Mouse (Mus musculus) liver, embryonic 14.5 days (tissue): ENCODE results near the gene Th. TPM values are rescaled to one million over a fixed set of nuclear protein-coding genes. Genes with fewer than 3 reads are reported as not detected.
A peak's percentile ranks its signal among the peaks of the same experiment; 100 is the strongest.

Experiments used
- ATAC-seq: fragments of 200-750 bp; cut with Nextera tagmentation; 2 replicates; pipeline ENCODE4 v1.8.0; 2017; ENCODE audit warnings: moderate number of reproducible peaks, mild to moderate bottlenecking, moderate library complexity; ENCODE audit not compliant: insufficient read depth
- DNase-seq, 3 experiments: peaks; one replicate each; pipeline ENCODE4 v3.0.0-alpha.2; 2012 to 2013; ENCODE audit warnings: low read depth in 3 of 3, low spot score in 3 of 3
- H3K27ac ChIP-seq: fragments of 300-500 bp; sonication (generic); 2 replicates; pipeline ENCODE4 v1.5.1; 2014; ENCODE audit warnings: moderate library complexity, mild to moderate bottlenecking, control low read depth, inconsistent platforms
- H3K27me3 ChIP-seq: fragments of 300-500 bp; sonication (generic); 2 replicates; pipeline ENCODE4 v1.6.1; 2014; ENCODE audit warnings: mild to moderate bottlenecking, low read length, moderate library complexity; ENCODE audit not compliant: control insufficient read depth, insufficient read depth
- H3K36me3 ChIP-seq: fragments of 300-500 bp; sonication (generic); replicated peaks from 2 replicates; pipeline ENCODE4 v1.6.1; 2014; ENCODE audit warnings: low read depth; ENCODE audit not compliant: control insufficient read depth, insufficient read depth
- H3K4me1 ChIP-seq, 2 experiments: fragments of 200-500 bp in 1 of 2; fragments of 300-500 bp in 1 of 2; sonication (generic) in 1 of 2; replicated peaks; 2 replicates each; pipeline ENCODE4 v1.6.1; 2012 to 2014; ENCODE audit warnings: antibody characterized with exemption in 1 of 2, inconsistent platforms in 1 of 2, low read length in 1 of 2; ENCODE audit not compliant: control insufficient read depth in 2 of 2, insufficient read depth in 2 of 2
- H3K4me2 ChIP-seq: fragments of 300-500 bp; sonication (generic); 2 replicates; pipeline ENCODE4 v1.6.1; 2014; ENCODE audit warnings: low read depth, mild to moderate bottlenecking, control low read depth, moderate library complexity
- H3K4me3 ChIP-seq, 2 experiments: fragments of 200-500 bp in 1 of 2; fragments of 300-500 bp in 1 of 2; sonication (generic) in 1 of 2; 2 replicates each; pipeline ENCODE4 v1.5.1; 2012 to 2014; ENCODE audit warnings: low read depth in 2 of 2, low read length in 2 of 2, mild to moderate bottlenecking in 2 of 2, control low read depth in 1 of 2, inconsistent platforms in 1 of 2, moderate library complexity in 1 of 2; ENCODE audit not compliant: insufficient read depth in 1 of 2
- H3K9ac ChIP-seq: fragments of 300-500 bp; sonication (generic); replicated peaks from 2 replicates; pipeline ENCODE4 v1.6.1; 2014; ENCODE audit warnings: mild to moderate bottlenecking, control low read depth, moderate library complexity
- H3K9me3 ChIP-seq: fragments of 300-500 bp; sonication (generic); 2 replicates; pipeline ENCODE4 v1.6.1; 2016; ENCODE audit warnings: low read length, mixed read lengths; ENCODE audit not compliant: control insufficient read depth
- CTCF ChIP-seq: IDR thresholded peaks from 2 replicates; pipeline ENCODE4 v1.5.1; 2016; ENCODE audit warnings: antibody characterized with exemption, low read depth, control low read depth
- EP300 ChIP-seq: IDR thresholded peaks from 2 replicates; pipeline ENCODE4 v1.6.1; 2016; ENCODE audit warnings: antibody characterized with exemption, low read depth
- WGBS: fragments of 180-500 bp; shearing (Covaris S2); extraction: QIAGEN DNeasy Blood & Tissue Kit; methylation state at CpG from one replicate; pipeline ENCODE4 v1.1.7; 2014; ENCODE audit not compliant: insufficient replicate concordance; 5-methylcytosine and 5-hydroxymethylcytosine counted together
- polyA plus RNA-seq, 2 experiments: library from polyadenylated mRNA; depleted of rRNA in 1 of 2; stranded (reverse) in 1 of 2; unstranded in 1 of 2; fragments of >200 nt; fragmentation: Nextera tagmentation in 1 of 2; extraction: Ambion mirVana in 1 of 2; gene quantifications; 2 replicates each; pipeline versions ENCODE4 v1.2.1 to v1.2.3; 2012 to 2014

Th gene
- polyA plus RNA-seq, 2 experiments: 0.01 to 0.08 TPM

GRCm38 (mm10) chr7:142935708-142936107, 4.8 kb upstream of the Th start:
- WGBS: 67% methylated on average over 14 of the region's 14 CpGs
- no peaks in the 10 kb centered on the region for H3K36me3 ChIP-seq
- H3K4me2 ChIP-seq: no peak overlapping the region
- H3K4me1 ChIP-seq: no peaks in the 10 kb centered on the region; a peak in 2 of 4 replicates
- H3K4me3 ChIP-seq: no peak overlapping the region
- H3K9me3 ChIP-seq: no peaks in the 10 kb centered on the region
- no peaks in the 10 kb centered on the region for H3K27me3 ChIP-seq
- no peak overlapping the region for H3K9ac ChIP-seq
- ATAC-seq (no peak), DNase-seq (no peak)
- H3K27ac ChIP-seq: no peak overlapping the region
- TF ChIP-seq EP300: no peak
- no peak for TF ChIP-seq CTCF

DNA sequence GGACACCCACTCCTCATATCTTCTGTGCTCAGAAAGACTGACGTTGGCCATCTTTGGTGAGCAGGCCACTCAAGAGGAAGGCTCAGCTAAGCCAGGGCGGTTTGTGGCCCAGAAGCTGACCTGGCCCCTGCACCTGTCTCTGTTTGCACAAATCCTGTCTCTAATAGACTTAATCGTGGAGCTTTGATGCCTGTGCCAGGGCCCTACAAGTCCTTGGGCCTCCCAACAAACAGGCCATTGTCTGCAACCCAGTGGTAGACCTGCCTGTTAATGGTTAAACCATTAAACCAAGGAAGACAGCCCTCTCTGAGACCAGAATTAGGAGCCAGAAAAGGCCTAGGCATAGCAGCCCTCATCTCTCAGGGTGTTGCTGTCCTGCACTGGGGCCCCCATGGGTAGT, 1.5 kb upstream of the Th start:
- ATAC-seq: no peak
- H3K4me2 ChIP-seq: no peak overlapping the region
- H3K4me3 ChIP-seq: no peak overlapping the region
- no peaks in the 10 kb centered on the region for H3K36me3 ChIP-seq
- no peak for DNase-seq
- TF ChIP-seq CTCF (no peak), EP300 (no peak)
- H3K9me3 ChIP-seq: no peaks in the 10 kb centered on the region
- no peak overlapping the region for H3K9ac ChIP-seq
- no peaks in the 10 kb centered on the region for H3K4me1 ChIP-seq
- WGBS: 29% methylated on average over 3 of the region's 3 CpGs
- no peak overlapping the region for H3K27ac ChIP-seq
- no peaks in the 10 kb centered on the region for H3K27me3 ChIP-seq

DNA sequence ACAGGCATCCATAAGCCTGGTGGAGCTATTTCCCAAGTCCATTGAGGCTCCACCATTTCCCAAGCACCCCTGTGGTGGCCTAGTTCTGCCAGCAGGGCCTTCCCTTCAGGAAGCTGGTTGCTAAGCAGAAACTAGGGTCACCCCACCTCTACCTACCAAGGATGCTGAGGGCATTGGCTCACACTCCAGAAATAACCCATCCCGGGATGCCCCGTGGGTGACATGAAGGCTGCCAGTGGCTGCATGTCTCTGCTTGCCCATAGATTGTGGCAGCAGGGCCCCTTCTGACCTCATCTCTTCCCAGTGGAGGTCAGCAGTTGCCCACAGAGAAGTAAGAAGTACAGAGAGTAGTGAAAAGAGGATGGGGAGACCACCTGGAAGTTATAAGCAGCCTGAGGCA, 1.4 kb downstream of the Th start:
- no peak for ATAC-seq
- Histone ChIP-seq H3K9me3 (no peaks in the 10 kb centered on the region), H3K27me3 (no peaks in the 10 kb centered on the region), H3K4me1 (no peaks in the 10 kb centered on the region), H3K36me3 (no peaks in the 10 kb centered on the region), H3K4me3 (no peak overlapping the region), H3K9ac (no peak overlapping the region), H3K4me2 (no peak overlapping the region), H3K27ac (no peak overlapping the region)
- 67% methylated on average over 2 of the region's 2 CpGs for WGBS
- TF ChIP-seq EP300: no peak
- TF ChIP-seq CTCF: no peak
- no peak for DNase-seq

GRCm38 (mm10) chr7:142927293-142927692, 3.6 kb downstream of the Th start:
- H3K9ac ChIP-seq: no peak overlapping the region
- no peaks in the 10 kb centered on the region for H3K4me1 ChIP-seq
- no peak overlapping the region for H3K4me3 ChIP-seq
- H3K4me2 ChIP-seq: no peak overlapping the region
- H3K27ac ChIP-seq: no peak overlapping the region
- 54% methylated on average over 8 of the region's 8 CpGs for WGBS
- no peaks in the 10 kb centered on the region for H3K36me3 ChIP-seq
- no peak for DNase-seq
- no peak for TF ChIP-seq CTCF
- TF ChIP-seq EP300: no peak
- no peaks in the 10 kb centered on the region for H3K27me3 ChIP-seq
- H3K9me3 ChIP-seq: no peaks in the 10 kb centered on the region
- no peak for ATAC-seq

DNA sequence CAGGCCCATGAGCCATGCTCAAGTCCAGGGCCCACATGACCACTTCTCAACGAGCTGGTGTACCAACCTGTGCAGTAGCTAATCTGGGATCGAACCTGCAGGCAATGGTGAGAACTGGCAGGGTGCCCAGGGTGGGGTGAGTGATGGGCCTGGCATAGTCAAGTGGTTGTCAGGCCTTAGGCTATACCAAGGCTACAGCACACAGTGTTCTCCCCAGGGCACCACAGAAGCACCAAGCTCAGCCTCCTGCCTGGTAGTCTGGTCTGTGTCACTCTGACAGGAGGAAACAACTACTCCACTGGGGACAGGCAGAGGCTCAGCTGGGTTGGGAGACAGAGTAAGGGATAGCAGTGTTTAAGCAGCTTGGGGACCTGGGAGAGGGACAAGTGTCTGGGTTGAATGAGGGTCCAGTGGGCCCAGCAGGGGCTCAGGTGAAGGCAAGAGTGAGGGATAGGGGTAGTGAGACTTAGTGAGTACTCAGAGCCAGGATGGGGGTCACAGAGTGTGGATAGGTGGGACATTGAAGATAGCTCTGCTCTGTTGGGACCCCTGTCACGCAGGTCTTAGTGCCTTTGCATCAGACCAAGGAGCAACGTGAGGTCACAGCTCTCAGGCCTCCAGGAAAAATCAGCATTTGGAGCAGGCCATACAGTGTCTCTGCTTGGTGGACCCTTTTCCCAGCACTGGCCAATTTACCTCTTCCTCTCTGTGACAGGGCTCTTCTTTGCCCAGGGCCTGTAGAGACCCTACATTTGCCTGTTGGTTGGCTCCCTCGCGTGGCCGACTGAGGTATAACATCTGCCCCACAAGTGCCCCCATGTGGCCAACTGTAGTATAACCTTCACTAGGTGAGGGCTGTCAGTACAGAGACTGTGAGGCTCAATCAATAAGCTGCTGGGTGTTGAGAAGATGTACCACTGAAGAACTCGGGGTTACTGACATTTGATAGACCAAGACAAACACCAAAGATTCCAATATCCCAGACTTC, 12.0 kb downstream of the Th start:
- ATAC-seq (peak; percentile 60), DNase-seq (peak; percentile 30 to 44 (median 35))
- no peak overlapping the region for H3K9ac ChIP-seq
- no peak overlapping the region for H3K4me2 ChIP-seq
- H3K27ac ChIP-seq: no peak overlapping the region
- WGBS: 26% methylated on average over 8 of the region's 8 CpGs
- TF ChIP-seq EP300 (no peak), CTCF (peak; percentile 100)
- no peaks in the 10 kb centered on the region for H3K4me1 ChIP-seq
- no peaks in the 10 kb centered on the region for H3K9me3 ChIP-seq
- no peak overlapping the region for H3K4me3 ChIP-seq
- H3K36me3 ChIP-seq: no peaks in the 10 kb centered on the region
- H3K27me3 ChIP-seq: no peaks in the 10 kb centered on the region
